Mouse (Mus musculus) heart, embryonic 13.5 days (tissue): ENCODE measurements around the gene Zfp182. TPM values are rescaled to one million over a fixed set of nuclear protein-coding genes. Genes with fewer than 3 reads are reported as not detected.

Source experiments
- ATAC-seq: fragments of 200-750 bp; cut with Nextera tagmentation; 2 replicates; pipeline ENCODE4 v1.8.0; 2017; ENCODE audit warnings: moderate TSS enrichment; ENCODE audit not compliant: insufficient number of reproducible peaks, low FRiP score, low TSS enrichment; ENCODE audit errors: extremely low read depth
- H3K27ac ChIP-seq: fragments of 300-500 bp; sonication (generic); replicated peaks from 2 replicates; pipeline ENCODE4 v1.5.1; 2015; ENCODE audit warnings: moderate library complexity, mild to moderate bottlenecking, inconsistent platforms
- H3K27me3 ChIP-seq: fragments of 300-500 bp; sonication (generic); replicated peaks from 2 replicates; pipeline ENCODE4 v1.6.1; 2015; ENCODE audit warnings: mild to moderate bottlenecking, inconsistent platforms
- H3K36me3 ChIP-seq: fragments of 300-500 bp; sonication (generic); 2 replicates; pipeline ENCODE4 v1.6.1; 2015; ENCODE audit warnings: mild to moderate bottlenecking, inconsistent platforms
- H3K4me1 ChIP-seq: fragments of 300-500 bp; sonication (generic); 2 replicates; pipeline ENCODE4 v1.6.1; 2015; ENCODE audit warnings: inconsistent platforms
- H3K4me2 ChIP-seq: fragments of 300-500 bp; sonication (generic); 2 replicates; pipeline ENCODE4 v1.6.1; 2015; ENCODE audit warnings: inconsistent platforms, mild to moderate bottlenecking, moderate library complexity
- H3K4me3 ChIP-seq: fragments of 300-500 bp; sonication (generic); 2 replicates; pipeline ENCODE4 v1.5.1; 2015; ENCODE audit warnings: moderate library complexity, mild to moderate bottlenecking, inconsistent platforms
- H3K9ac ChIP-seq: fragments of 300-500 bp; sonication (generic); 2 replicates; pipeline ENCODE4 v1.6.1; 2015; ENCODE audit warnings: inconsistent platforms, mild to moderate bottlenecking, moderate library complexity
- H3K9me3 ChIP-seq: fragments of 300-500 bp; sonication (generic); 2 replicates; pipeline ENCODE4 v1.6.1; 2016; ENCODE audit warnings: inconsistent platforms
- WGBS: fragments of 180-500 bp; shearing (Covaris S2); methylation state at CpG from one replicate; pipeline ENCODE4 v1.1.7; 2015; ENCODE audit warnings: mixed read lengths; 5-methylcytosine and 5-hydroxymethylcytosine counted together
- polyA plus RNA-seq: library from polyadenylated mRNA; unstranded; fragments of >200 nt; fragmentation: Nextera tagmentation; extraction: Ambion mirVana; gene quantifications from 2 replicates; pipeline ENCODE4 v1.2.1, GENCODE M21; 2015

Gene Zfp182
- polyA plus RNA-seq = 3.3 and 3.5 TPM in 2 replicates

DNA sequence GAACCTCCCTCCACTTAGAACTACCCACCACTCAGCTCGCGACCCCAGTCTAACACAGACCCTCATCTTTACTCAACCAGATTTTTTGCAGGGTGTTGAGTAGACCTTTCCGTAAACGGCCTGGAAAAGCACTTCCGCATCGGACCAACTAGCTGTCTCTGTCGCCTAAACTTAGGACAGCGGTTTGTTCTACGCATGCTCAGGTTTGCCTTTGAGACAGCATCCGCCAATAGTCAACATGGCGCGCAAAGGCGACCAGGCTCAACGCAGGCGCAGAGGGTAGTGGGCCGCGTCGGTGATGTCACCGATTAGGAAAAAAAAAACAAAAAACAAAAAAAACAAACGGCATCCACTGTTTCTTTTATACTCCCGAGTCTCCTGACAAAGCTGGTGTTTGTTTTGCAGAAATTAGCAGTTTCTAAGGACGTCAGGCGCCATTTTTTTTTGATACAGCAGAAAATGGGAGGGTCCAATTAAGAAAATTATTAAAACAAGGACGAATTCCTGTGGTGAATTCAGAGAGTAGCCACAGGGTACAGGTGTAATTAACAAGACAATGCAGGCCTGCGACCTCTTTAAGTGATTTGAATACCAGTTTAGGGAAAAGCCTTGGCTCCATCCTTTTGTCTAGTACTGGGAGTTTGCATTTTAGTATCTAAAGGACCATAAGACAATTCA lies at the start of gene Zfp182:
Gene Zfp182 (minus strand): TSS at position 451 of the 678 bp plus-strand sequence.
- Histone ChIP-seq H3K4me3 (peak within 1 kb of the TSS; percentile 62), H3K27me3 (no peaks in the 10 kb centered on the region)
- peak; percentile 66; the same call in 1 of the 2 replicates for ATAC-seq

DNA sequence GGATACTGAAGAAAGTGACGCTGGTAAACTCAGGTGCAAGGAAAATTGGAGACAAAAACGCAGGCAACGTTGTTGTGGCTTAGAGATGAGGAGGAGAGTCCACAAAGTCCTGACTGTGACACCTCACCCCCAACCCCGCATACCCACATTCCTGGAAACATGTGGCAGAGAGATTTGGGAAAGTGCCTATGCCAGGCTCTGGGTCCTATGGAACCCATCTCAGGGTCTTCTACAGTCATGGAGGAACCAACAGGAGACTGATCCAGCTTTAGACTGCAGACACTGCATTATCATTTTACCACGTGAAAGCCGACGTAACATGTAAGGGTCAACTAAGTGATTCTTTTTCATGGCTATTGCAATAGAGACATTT lies 27.7 kb upstream of the Zfp182 start:
- Histone ChIP-seq H3K9me3 (no peaks in the 10 kb centered on the region), H3K27ac (no peak overlapping the region; the same call in 1 of the 2 replicates), H3K27me3 (no peaks in the 10 kb centered on the region), H3K4me3 (peak overlapping the region; percentile 58), H3K4me1 (no peaks in the 10 kb centered on the region), H3K4me2 (peak overlapping the region; percentile 68), H3K36me3 (no peaks in the 10 kb centered on the region), H3K9ac (peak overlapping the region; percentile 75; the same call in 1 of the 2 replicates)
- ATAC-seq = no peak
- WGBS = 51% methylated on average over 7 of the region's 7 CpGs

More for the DNA sequence above, at the start of gene Zfp182:
- 11% methylated on average over 25 of the region's 25 CpGs for WGBS
- H3K4me2 ChIP-seq = peak within 1 kb of the TSS; percentile 67
- no peaks in the 10 kb centered on the region for H3K36me3 ChIP-seq
- no peaks in the 10 kb centered on the region for H3K9me3 ChIP-seq
- H3K9ac ChIP-seq = peak within 1 kb of the TSS; percentile 79
- no peak within 1 kb of the TSS for H3K27ac ChIP-seq
- H3K4me1 ChIP-seq = no peaks in the 10 kb centered on the region

DNA sequence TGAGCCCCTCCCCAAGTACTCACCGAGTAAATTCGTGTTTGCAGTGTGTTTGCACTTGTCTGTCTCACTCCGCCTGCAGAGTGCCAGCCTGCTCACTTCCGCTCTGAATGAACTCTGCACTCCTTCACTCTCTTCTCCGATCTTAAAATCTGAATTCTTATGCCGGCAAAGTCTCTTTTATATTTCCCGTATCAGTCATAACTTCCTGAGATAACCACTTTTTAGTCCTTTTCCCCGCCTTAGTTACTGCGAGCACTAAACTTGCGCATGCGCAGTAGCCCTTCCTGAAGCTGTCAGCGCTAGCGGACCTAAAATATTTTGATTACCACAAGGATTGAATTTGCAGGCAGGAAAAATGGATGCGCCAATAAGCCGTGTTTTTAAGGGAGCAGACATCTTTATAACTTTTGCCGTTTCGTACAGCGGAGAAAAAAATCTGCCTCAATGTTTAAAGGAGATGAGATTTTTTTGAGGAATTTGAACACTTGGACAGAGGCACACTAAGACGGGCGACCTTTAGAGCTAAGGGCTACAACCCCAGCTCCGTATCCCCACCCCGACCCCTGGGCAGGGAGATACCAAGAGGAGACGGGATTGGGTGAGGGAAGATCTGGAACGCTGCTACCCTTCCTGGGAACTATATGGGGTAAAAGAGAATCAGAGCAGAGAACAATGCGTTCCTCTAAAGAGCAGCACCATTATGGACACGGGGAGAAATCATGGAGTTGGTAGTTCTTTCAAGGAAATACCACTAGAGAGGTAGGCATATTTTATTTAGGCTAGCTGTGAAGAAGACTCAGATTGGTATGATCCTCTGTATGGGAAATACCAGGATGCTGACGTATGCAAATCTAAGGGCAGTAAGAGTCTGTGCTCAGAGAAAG lies 27.1 kb upstream of the Zfp182 start, which contains the start of gene Zfp300:
Gene Zfp300 (minus strand): TSS at position 545 of the 884 bp plus-strand sequence.
- peak within 1 kb of the TSS; percentile 75 for H3K9ac ChIP-seq
- no peaks in the 10 kb centered on the region for H3K27me3 ChIP-seq
- no peaks in the 10 kb centered on the region for H3K9me3 ChIP-seq
- no peaks in the 10 kb centered on the region for H3K36me3 ChIP-seq
- peak within 1 kb of the TSS; percentile 70 for H3K27ac ChIP-seq
- peak within 1 kb of the TSS; percentile 68 for H3K4me2 ChIP-seq
- H3K4me3 ChIP-seq = peak within 1 kb of the TSS; percentile 58
- H3K4me1 ChIP-seq = no peaks in the 10 kb centered on the region
- no peak for ATAC-seq
- WGBS = 13% methylated on average over 27 of the region's 27 CpGs

DNA sequence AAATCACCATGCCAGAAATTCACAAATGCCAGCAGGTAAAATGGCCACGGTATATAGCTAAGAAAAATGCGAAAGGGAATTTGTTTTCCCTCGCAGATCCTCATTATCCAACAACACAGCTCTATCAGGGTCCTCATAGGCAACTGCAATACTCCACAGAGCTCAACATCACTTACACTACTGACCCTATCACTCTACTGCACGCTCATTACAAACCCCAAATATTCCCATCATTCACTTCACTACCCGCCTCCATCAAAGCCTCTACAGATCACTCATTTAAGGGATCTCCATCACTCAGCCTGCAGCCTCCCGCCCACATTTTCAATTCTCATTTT lies 26.5 kb upstream of the Zfp182 start:
- H3K27me3 ChIP-seq = no peaks in the 10 kb centered on the region
- H3K4me1 ChIP-seq = no peaks in the 10 kb centered on the region
- peak overlapping the region; percentile 75 for H3K9ac ChIP-seq
- no peak for ATAC-seq
- H3K4me3 ChIP-seq = peak overlapping the region; percentile 58
- 0 out of 2 replicates have a peak, but pooled peaks cover 1% of the 10 kb centered on the region for H3K9me3 ChIP-seq
- 28% methylated on average over 6 of the region's 6 CpGs for WGBS
- 0 out of 2 replicates have a peak overlapping the region, but pooled peaks have one; percentile 70 for H3K27ac ChIP-seq
- H3K4me2 ChIP-seq = peak overlapping the region; percentile 68
- peaks cover 5% of the 10 kb centered on the region for H3K36me3 ChIP-seq

DNA sequence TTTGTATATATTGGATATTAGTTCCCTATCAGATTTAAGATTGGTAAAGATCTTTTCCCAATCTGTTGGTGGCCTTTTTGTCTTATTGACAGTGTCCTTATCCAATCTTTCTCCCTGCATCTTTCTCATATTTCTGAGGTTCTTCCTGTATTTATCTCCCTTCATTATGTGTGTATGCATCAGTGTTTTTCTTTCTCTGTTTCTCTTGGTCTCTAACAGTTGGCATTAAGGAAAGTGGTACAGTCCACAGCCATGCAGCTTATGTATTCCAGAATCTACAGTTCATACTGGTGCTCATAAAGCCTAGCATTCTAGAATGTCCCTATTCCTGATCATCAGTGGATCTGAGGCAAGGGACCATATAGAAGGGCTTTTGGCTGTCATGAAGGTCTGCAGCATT lies 6.0 kb upstream of the Zfp182 start, which contains the start of gene Spaca5:
Gene Spaca5 (plus strand): TSS at position 301 of the 400 bp plus-strand sequence.
- ATAC-seq = no peak
- H3K9me3 ChIP-seq = no peaks in the 10 kb centered on the region
- no peak within 1 kb of the TSS for H3K4me3 ChIP-seq
- H3K36me3 ChIP-seq = no peaks in the 10 kb centered on the region
- H3K4me1 ChIP-seq = no peaks in the 10 kb centered on the region
- no peaks in the 10 kb centered on the region for H3K27me3 ChIP-seq
- H3K27ac ChIP-seq = no peak within 1 kb of the TSS
- no peak within 1 kb of the TSS for H3K4me2 ChIP-seq
- no peak within 1 kb of the TSS for H3K9ac ChIP-seq

DNA sequence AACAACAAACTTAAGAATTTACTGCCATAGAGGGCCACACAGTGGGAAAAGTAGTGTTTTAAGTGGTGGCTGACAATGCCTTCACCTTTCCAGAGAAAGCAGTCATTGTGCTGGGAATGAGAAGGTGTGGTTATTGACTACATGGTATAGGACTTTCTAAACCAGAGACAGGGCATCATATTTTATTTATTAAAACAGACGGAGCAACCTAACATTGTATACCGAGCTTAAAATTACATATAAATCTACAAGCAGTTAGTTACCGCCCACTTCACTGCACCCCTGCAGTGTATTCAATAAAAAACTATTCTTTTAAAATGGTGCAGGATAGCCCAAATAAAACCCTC lies 401 bp upstream of the Zfp182 start:
- Histone ChIP-seq H3K27ac (no peak overlapping the region), H3K4me3 (peak overlapping the region; percentile 62), H3K9me3 (no peaks in the 10 kb centered on the region), H3K27me3 (no peaks in the 10 kb centered on the region), H3K4me1 (no peaks in the 10 kb centered on the region), H3K4me2 (peak overlapping the region; percentile 67), H3K9ac (no peak overlapping the region), H3K36me3 (no peaks in the 10 kb centered on the region)
- 67% methylated on average over 3 of the region's 3 CpGs for WGBS
- no peak for ATAC-seq

DNA sequence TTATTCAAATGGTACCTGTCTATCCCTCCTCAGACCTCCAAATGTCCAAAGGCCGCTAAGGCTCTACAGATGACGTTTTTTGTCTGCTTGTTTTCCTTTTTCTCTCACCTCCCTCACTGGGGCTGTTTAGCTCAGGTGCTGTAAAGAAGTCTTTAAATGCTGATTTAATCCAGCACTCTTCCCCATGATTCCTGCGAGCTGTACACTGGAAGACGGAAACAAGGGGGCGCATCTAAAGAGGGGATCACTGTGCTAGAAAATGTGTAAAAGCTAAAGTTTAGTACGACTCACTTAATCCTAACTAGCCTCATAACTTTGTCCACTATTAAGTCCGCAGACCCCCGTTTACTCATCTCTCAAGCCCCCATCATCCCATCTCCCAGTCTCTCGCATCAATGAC lies 656 bp downstream of the Zfp182 start:
- 22% methylated on average over 9 of the region's 9 CpGs for WGBS

DNA sequence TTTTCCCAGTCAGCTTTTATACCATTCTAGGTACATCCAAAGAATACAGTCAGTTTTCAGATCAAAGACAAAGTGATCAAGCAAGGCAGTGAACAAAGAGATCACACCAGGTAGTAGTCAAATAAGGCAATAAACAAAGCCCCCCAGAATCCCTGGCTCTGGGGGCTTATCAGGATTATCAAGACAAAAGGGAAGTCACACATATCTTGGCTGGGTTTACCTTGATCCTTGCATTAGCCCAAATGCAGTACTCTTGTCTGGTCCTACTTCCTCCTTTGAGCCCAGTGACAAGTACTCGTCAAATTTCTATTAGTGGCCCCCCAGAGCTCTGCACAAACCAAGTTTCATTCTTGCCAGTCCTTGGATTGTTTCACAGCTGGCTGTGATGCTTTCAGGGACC lies 81.2 kb downstream of the Zfp182 start:
- Histone ChIP-seq H3K36me3 (peaks cover 6% of the 10 kb centered on the region; the same call in 1 of the 2 replicates), H3K4me1 (no peaks in the 10 kb centered on the region), H3K9me3 (no peaks in the 10 kb centered on the region), H3K4me3 (no peak overlapping the region), H3K27me3 (no peaks in the 10 kb centered on the region), H3K4me2 (no peak overlapping the region), H3K9ac (no peak overlapping the region), H3K27ac (no peak overlapping the region)
- 62% methylated on average over 1 of the region's 1 CpGs for WGBS
- ATAC-seq = no peak

More for the DNA sequence above, 656 bp downstream of the Zfp182 start:
- Histone ChIP-seq H3K36me3 (no peaks in the 10 kb centered on the region), H3K4me3 (peak overlapping the region; percentile 62), H3K9ac (peak overlapping the region; percentile 79), H3K4me1 (no peaks in the 10 kb centered on the region), H3K27ac (no peak overlapping the region), H3K4me2 (peak overlapping the region; percentile 67), H3K9me3 (no peaks in the 10 kb centered on the region), H3K27me3 (no peaks in the 10 kb centered on the region)
- no peak for ATAC-seq

Other genes starting within 250 kb of the Zfp182 start
- 32.4 and 35.9 TPM in 2 replicates for gene Timp1, start 192.2 kb downstream of the Zfp182 start, polyA plus RNA-seq
- 0.05 and 0.15 TPM in 2 replicates for gene Syn1, start 141.3 kb downstream of the Zfp182 start, polyA plus RNA-seq
- 2.5 and 3.8 TPM in 2 replicates for gene Cfp, start 130.8 kb downstream of the Zfp182 start, polyA plus RNA-seq
- gene Elk1, start 111.7 kb downstream of the Zfp182 start, polyA plus RNA-seq = 9.9 and 11.1 TPM in 2 replicates
- 46.6 and 56.5 TPM in 2 replicates for gene Uxt, start 100.3 kb downstream of the Zfp182 start, polyA plus RNA-seq
- not detected in 2 replicates for gene Spaca5, start 6.1 kb upstream of the Zfp182 start, polyA plus RNA-seq
- 0.60 and 1.2 TPM in 2 replicates for gene Zfp300, start 27.2 kb upstream of the Zfp182 start, polyA plus RNA-seq
- not detected in 2 replicates for gene Ssxa1, start 53.5 kb upstream of the Zfp182 start, polyA plus RNA-seq
- gene Gm21876, start 113.3 kb upstream of the Zfp182 start, polyA plus RNA-seq = not detected in 2 replicates